Comparison of ENCODE assay signal across 17 mouse cellular contexts in genomic region chr4:98455352-98455751, GRCm38 (mm10).
DNase-seq lines count a peak whose midpoint lies in the region.
"Had no signal": no experiment of that assay in that cellular context is flagged by ENCODE, and none has a peak within 500 bp of the region (broad histone marks: within the 10 kb centered on the region; RNA-seq: fewer than 3 reads in every experiment).

No protein-coding gene starts in this region.

- DNase-seq in right cerebral cortex, adult 18-20 months, result peak; percentile 39
- DNase-seq in right cerebral cortex, adult 2 months (ENCODE audit: low spot score in 2 of 2), result no peak
- peak; percentile 29 for DNase-seq in Muller cell, postnatal 12 days (ENCODE audit: inconsistent ontology term)
- DNase-seq in brain, adult 2 months (ENCODE audit: low read depth, low spot score), result peak; percentile 84
- no peak for DNase-seq in left cerebral cortex, adult 9 months (ENCODE audit: low spot score in 2 of 2)
- no peak for DNase-seq in cerebellum, postnatal 25 days
- DNase-seq: adrenal gland, adult 2 months; adrenal gland, postnatal 14 days; cerebellum, adult 11-12 months; cerebellum, adult 8-10 months; cerebellum, postnatal 10 days; forebrain, postnatal 0 days; gastrocnemius, postnatal 10 days; gastrocnemius, postnatal 36 days; heart, adult 2 months; heart, postnatal 14 days; heart, postnatal 4 days had no signal

Comparison
In these comparisons a context has a peak if more than half of its experiments do, and no peak if none do; other contexts are left out.
1. DNase-seq: peak in right cerebral cortex, adult 18-20 months (single experiment), Muller cell, postnatal 12 days (single experiment) and brain, adult 2 months (single experiment); none in right cerebral cortex, adult 2 months (0 of 2), left cerebral cortex, adult 9 months (0 of 2) and cerebellum, postnatal 25 days (0 of 2).